Mouse (Mus musculus) adrenal gland, postnatal 36 days (tissue): ENCODE data around the gene Gje1. TPM values are rescaled to one million over a fixed set of nuclear protein-coding genes. Genes with fewer than 3 reads are reported as not detected.
A peak's percentile ranks its signal among the peaks of the same experiment; 100 is the strongest.

Experiments used
- DNase-seq, 2 experiments: peaks; one replicate each; pipeline ENCODE4 v3.0.0; 2021; ENCODE audit warnings: mixed read lengths in 1 of 2
- long read RNA-seq, 2 experiments: library from polyadenylated mRNA; stranded (forward); transcript quantifications; one replicate each; pipeline ENCODE4 v2.0.0; 2021; ENCODE audit warnings: borderline sequencing depth in 2 of 2
- total RNA-seq, 2 experiments: library from RNA; stranded (reverse); gene quantifications; 2 replicates each; pipeline ENCODE4 v1.2.3; 2021

Gene Gje1
- not detected for total RNA-seq
- long read RNA-seq, experiment 1: 0 reads
- long read RNA-seq, experiment 2: 0 reads

GRCm38 (mm10) chr10:14718114-14718513, at the start of gene Gje1:
TSS of gene Gje1 (minus strand) at chr10:14718214.
- DNase-seq: no peak

- no peak for DNase-seq
Observed at GRCm38 (mm10) chr10:14760618-14761017, 42.6 kb upstream of the Gje1 start.

DNA sequence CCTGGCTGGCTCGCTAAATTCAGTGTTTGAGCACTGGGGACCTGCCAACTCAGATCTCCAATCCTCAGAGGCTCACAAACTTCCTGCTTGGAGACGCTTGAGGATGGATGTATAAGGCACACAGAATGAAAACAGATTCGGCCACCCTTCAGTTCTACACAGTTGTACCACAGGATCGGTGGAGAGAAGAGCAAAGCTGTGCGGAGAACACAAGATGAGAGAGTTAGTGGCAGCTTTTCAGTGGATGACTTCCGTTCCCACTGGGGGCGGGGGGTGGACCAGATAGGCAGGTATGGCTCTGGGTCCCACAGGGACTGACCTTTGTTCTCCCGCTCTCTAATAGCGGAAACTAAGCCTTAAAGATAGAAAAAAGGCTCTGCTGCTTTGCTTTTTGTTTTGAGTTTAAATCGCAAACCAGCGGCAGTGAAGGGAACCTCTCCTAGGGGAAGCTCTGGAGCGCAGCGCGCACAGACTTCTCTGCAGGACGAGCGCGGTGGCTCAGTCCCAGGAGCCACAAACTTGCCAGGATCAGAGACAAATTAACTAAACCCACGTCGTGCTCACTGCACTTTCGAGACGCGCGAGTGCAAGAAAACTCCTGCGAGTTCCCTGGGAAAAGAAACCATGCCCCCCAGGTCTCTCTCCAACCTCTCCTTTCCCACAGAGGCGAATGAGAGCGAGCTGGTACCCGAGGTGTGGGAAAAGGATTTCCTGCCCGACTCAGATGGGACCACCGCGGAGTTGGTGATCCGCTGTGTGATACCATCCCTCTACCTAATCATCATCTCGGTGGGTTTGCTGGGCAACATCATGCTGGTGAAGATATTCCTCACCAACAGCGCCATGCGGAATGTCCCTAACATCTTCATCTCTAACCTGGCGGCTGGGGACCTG, 41.9 kb upstream of the Gje1 start:
- DNase-seq: no peak

DNA sequence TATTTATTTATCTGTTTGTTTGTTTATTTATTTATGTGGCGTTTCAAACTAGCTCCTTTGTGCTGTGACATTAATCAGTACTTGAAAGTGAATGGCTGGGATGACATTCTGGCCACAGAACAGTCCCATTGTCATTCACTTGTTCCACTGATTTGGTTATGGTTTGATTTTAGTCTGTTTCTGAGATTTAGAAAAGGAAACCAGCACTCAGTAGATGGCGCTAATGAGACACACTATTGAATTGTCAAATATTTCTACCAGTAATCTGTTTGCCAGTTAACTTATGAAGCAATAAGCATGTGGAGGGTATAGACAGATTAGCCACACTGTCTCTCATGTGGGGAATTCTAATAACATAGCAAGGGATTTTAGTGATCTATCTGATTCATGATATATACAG, 16.3 kb upstream of the Gje1 start:
- DNase-seq: peak in 1 of 2 experiments; percentile 6

GRCm38 (mm10) chr10:14725671-14726070, 7.7 kb upstream of the Gje1 start:
- no peak for DNase-seq

GRCm38 (mm10) chr10:14705072-14706066, 12.6 kb downstream of the Gje1 start, which contains the start of the genes Vta1 and Nmbr:
TSS of gene Vta1 (minus strand) at chr10:14705560.
TSS of gene Nmbr (plus strand) at chr10:14705591.
- DNase-seq: peak; percentile 99

DNA sequence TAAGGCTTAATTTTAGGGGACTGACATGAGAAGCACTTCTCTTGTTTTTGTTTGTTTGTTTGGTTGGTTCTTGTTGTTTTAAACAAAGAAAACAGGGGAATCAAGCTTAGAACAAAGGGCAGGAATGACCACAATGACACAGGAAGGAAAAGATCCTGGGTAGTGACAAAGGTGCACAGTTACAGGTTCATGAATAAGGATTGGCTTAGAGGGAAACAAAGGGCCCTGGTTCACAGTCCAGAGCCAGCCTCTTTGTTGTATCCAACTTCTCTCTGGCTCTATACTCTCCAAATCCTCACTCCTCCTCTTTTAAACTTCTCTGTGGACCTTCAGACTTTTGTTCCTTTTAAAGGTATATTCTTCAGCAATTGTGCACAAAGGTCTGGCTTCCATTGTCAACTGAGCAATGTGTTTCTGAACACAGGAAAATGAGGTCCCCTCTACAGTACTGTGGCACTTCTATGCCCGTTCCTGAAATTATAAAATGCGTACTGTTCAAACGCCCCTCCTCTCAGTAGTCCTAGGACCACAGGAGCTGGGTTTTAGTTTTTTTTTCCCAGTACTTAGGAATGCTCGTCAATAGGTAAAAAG, 14.1 kb downstream of the Gje1 start:
- no peak for DNase-seq

DNA sequence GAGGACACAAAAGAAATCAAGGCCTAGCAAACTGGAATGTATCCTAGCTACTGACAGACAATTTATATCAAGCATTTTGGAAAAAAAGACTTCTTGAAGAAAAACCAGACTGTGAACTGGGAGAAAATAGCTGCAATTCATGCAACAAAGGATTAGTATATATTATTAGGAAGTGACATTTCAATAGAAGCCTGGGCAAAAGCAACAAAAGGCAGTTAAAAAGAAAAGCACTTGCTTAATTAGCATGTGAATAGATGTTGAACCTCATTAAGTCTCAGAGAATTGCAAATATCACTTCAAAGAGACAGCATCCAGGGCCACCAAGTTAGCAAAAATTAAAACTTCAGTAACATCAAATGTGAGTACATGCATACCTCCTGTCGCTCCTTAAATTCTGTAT, 14.8 kb downstream of the Gje1 start:
- DNase-seq: no peak

DNA sequence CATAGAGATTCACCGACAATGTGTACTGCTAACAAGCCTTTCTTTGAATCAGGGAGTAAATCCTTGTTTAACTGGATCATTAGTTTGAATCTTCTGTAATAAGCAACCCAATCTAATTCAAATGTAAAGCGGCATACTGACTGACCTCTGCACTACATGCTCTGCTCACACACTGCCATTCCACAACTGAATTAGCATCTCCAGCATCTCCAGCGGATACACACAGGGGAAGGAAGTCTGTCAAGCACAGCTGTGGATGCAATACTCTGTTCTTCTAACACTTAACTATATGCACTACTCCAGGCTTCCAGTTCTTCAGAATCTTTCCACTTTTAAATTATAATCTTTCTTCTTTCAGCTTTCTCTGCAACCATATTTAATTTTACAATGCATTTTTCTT, 27.7 kb downstream of the Gje1 start:
- DNase-seq: no peak

DNA sequence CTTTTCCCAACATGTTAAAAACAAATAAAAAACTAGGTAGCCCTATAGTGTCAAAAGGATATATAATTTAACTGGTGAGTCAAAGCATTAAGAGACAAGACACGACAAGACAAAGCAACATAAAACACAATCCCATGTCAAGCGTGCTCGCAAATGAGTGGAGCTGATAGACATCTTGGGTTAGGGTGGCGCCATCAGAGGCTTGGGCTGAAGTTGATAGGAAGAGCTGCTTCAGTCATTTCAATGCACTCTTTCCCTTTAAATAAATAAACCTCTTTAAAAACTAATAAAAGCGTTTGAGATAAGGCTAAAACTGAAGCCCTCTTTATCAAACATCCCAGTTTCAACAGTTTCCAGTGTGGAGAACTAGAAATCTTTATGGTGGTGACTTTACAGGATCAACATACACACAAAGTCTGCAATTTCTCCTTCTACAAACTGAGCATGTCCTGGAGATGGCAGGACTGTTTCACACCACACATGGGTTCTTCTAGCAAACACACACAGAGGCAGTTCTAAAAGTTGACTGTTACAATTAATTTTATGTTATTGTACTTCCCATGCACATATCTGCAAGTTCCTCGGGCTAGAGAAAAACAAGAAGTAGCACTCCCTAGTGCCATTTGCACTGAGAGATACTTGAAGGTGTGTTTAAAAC, 29.1 kb downstream of the Gje1 start:
- no peak for DNase-seq

- no peak for DNase-seq
Observed at GRCm38 (mm10) chr10:14685663-14686062, 32.4 kb downstream of the Gje1 start.

GRCm38 (mm10) chr10:14666147-14666546, 51.9 kb downstream of the Gje1 start:
- no peak for DNase-seq

Other genes with a start within 250 kb of the Gje1 start
- 1 to 10 TPM; 1.4 to 1.5 TPM for gene Adgrg6, start 172.6 kb downstream of the Gje1 start, total RNA-seq
- 10 to 100 TPM; 60.8 to 62.5 TPM for gene Vta1, start 12.7 kb downstream of the Gje1 start, total RNA-seq
- not detected for gene Nmbr, start 12.6 kb downstream of the Gje1 start, total RNA-seq